Mouse (Mus musculus): Measurements from ENCODE around the gene Dusp19.
A peak's percentile ranks its signal among the peaks of the same experiment; 100 is the strongest.

Dusp19 gene

GRCm38 (mm10) chr2:80616854-80617737, at the start of gene Dusp19, which contains the start of gene Nup35:
Dusp19 (plus strand) TSS chr2:80617045.
Nup35 (plus strand) TSS chr2:80617236.
- DNase-seq (ENCODE audit: low read depth, low spot score): peak; percentile 81

GRCm38 (mm10) chr2:80567411-80567810, 49.4 kb upstream of the Dusp19 start:
- no peak for DNase-seq (ENCODE audit: low read depth, low spot score)

- no peak for DNase-seq (ENCODE audit: low read depth, low spot score)
Observed at GRCm38 (mm10) chr2:80570656-80571055, 46.2 kb upstream of the Dusp19 start.

GRCm38 (mm10) chr2:80577286-80577685, 39.6 kb upstream of the Dusp19 start:
- DNase-seq (ENCODE audit: low read depth, low spot score): no peak

GRCm38 (mm10) chr2:80579253-80579891, 37.5 kb upstream of the Dusp19 start:
- DNase-seq (ENCODE audit: low read depth, low spot score): no peak

DNA sequence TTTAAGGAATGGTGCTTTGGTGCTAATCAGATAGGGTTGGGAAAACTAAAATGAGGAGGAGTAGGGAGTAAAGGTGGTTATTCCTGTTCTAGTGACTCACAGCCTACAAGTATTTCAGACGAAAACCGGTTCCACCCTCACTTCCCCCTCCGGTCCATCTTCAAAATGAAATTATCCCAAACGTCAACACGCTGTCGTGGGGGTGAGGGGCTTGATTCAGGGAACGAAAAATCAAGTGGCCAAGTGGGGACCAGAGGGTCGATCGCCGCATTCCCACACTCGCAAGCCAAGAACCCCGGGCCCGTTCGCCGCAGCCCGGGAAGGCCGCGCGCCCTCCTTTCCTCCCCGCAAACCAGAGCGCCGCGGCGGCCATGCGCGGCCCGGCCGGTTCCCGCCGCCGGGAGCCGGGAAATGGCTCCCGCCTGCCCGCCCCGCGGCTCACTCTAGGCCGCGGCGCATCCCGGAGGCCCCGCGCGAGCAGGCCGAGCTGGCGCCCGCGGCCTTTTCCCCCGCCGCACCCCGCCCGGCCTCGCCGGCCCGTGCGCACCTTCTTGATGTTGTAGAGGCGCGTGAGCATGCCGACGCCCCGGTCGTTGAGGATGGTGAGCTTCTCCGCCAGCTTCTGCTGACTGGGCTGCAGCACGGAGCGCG, 36.4 kb upstream of the Dusp19 start:
- peak; percentile 20 for DNase-seq (ENCODE audit: low read depth, low spot score)

- DNase-seq (ENCODE audit: low read depth, low spot score): peak; percentile 63
Observed at GRCm38 (mm10) chr2:80581043-80581711, 35.7 kb upstream of the Dusp19 start, which contains the start of gene Nckap1. Nckap1 (minus strand) TSS chr2:80581380.

DNA sequence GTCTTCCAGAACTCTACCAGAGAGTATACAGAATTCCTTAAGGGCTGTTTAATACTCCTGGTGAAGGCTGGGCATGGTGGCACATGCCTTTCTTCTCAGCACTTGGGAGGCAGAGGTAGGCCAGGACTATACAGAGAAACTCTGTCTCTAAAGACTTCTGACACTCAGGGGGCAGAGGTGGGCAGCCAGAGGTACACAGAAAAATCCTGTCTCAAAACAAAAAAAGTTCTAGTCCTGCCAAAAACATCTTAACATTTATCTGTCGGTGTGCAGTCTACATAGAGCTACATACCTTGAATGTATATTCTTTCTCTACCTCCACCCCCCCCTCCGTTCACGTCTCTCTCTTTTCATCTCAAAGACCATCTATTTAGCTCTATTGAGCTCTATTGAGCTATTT, 34.5 kb upstream of the Dusp19 start:
- no peak for DNase-seq (ENCODE audit: low read depth, low spot score)

DNA sequence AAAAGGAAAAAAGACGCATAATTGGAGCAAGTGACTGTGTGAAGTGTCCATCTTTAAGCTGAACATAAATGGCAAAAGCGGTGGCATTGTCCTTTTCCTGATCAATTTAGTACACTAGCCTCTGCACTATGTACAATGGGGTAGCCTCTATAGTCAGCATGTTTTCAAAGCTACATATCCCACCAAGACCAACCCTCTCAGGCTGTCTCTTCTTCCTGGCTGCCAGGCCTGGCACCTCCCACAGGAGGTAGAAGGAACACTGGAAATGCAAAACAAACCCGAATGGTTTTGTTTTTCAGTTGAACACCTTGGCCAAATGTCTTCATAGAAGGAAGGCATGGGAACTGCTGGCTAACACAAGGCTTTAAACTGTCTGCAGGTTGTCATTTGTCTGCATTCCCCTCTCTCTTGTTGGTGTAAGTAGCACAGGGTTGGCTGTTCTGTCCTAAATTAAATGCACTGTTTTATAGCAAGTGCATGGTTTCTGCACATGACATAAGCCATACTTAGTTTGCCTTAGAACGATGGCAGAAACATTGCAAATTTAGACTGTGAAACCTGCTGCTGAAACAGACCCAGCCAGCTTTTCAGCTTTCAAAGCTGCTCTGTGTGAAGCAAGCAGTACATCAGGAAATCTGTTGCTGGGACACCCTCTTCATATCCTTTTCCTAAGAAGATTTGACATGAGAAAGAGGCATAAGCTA, 22.5 kb upstream of the Dusp19 start:
- DNase-seq (ENCODE audit: low read depth, low spot score): no peak

GRCm38 (mm10) chr2:80596960-80597359, 19.9 kb upstream of the Dusp19 start:
- no peak for DNase-seq (ENCODE audit: low read depth, low spot score)

DNA sequence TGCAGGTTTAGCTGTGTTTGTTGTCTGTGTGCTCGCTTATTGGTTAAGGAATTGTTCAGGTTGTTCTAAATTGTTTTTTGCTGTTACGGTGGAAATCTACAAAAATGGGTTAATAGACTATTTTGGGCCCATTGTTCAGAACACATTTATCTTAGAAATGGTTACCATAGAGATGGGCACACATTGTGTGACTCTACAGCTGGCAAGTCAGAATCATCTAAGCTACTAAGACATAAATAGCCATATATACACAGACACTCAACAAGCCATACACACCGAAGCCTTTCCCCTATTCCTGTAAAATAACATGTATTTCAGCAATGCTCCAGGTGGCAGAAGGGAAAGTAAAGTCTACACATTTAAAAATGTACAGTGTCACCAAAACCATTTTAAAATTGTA, 17.0 kb upstream of the Dusp19 start:
- no peak for DNase-seq (ENCODE audit: low read depth, low spot score)

DNA sequence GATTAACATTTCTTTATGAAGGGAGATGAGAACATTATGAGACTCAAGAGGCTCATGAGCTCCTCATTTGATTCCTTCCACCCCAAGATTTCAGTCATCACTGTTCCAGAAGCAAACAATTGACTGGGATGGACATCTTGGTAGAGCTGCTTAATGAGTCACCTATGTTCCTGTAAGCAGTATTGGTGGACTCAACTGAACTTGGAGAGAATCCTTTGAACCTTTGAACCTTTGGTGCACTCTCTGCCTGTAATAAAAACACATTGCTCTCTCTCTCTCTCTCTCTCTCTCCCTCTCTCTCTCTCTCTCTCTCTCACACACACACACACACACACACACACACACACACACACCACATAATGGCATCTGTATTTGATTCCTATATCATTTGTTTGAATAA, 16.2 kb upstream of the Dusp19 start:
- no peak for DNase-seq (ENCODE audit: low read depth, low spot score)

- DNase-seq (ENCODE audit: low read depth, low spot score): no peak
Observed at GRCm38 (mm10) chr2:80602756-80603155, 14.1 kb upstream of the Dusp19 start.

DNA sequence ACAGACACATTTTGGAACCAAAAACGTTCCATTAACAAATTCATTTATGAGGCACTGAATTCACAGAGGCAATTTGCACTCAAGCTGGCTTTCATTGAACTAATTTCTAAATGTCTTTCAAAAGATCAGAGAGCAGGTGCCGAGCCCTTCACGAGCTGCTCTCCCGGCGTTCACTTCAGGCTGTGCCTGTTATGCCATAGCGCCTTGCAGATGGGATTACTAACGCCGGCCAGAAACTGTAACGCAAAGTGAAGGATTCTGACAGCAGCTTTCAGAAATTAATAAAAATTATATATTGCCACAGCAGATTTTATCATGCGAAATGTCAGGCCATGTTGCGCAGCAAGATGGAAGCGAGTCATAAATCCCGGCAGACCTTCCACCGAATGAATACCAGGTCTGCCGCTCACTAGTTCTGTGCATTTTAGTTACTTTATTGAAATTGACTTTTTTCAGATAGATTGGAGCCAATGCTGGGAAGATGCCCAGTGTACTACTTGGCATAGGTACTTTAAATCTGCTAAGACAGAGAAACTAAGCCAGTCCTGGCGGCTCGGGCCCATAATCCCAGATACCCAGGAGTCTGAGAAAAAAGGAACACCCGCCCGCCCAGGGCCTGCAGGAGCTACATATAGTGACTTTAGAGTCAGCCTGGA, 12.9 kb upstream of the Dusp19 start:
- DNase-seq (ENCODE audit: low read depth, low spot score): no peak

GRCm38 (mm10) chr2:80612286-80612685, 4.6 kb upstream of the Dusp19 start:
- no peak for DNase-seq (ENCODE audit: low read depth, low spot score)

DNA sequence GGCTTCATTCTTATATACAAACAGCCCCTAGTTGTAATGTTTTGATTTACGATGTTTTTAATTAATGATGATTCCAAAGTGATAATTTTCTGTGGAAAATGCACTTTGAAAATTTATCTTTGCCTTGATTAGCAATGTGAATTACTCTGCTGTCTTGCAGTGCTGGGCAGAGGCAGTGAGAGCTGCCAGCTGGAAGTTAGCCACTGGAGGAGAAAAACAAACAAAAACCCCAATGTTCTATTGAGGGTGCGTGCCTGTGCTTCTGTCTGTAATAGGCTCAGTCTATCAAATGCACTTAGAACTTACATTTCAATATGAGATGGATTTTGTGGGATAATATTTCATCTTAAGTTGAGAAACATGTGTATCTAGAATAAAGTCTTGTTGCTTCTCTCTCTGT, 4.0 kb upstream of the Dusp19 start:
- DNase-seq (ENCODE audit: low read depth, low spot score): no peak

GRCm38 (mm10) chr2:80618991-80619390, 2.1 kb downstream of the Dusp19 start:
- DNase-seq (ENCODE audit: low read depth, low spot score): no peak

GRCm38 (mm10) chr2:80621921-80622320, 5.1 kb downstream of the Dusp19 start:
- no peak for DNase-seq (ENCODE audit: low read depth, low spot score)

DNA sequence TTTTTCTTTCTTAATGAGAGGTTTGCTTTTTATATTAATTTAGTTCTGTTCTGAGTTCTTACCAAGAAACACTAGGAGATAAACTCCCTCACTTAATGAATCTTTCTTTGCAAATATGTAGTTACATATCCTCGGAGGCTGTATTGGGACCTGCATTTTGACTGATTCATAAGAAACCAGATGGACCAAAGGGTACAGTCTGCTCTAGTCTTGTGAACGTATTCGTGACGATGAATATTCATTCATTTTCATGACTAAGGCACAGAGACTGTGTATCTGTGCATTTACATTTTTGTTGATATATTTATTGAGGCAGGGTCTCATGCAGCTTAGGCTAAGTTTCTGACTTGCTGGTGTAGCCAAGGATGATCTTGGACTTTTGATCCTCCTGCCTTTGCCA, 7.7 kb downstream of the Dusp19 start:
- no peak for DNase-seq (ENCODE audit: low read depth, low spot score)

- DNase-seq (ENCODE audit: low read depth, low spot score): no peak
Observed at GRCm38 (mm10) chr2:80632336-80633026, 15.6 kb downstream of the Dusp19 start.

Data from embryo, embryonic 11.5 days (tissue).